Mouse (Mus musculus): ENCODE measurements around the gene Tns1. TPM values are rescaled to one million over a fixed set of nuclear protein-coding genes. Genes with fewer than 3 reads are reported as not detected.

Tns1 gene
- polyA plus RNA-seq, 1 experiment from 2014 or later, result 23.0 TPM

DNA sequence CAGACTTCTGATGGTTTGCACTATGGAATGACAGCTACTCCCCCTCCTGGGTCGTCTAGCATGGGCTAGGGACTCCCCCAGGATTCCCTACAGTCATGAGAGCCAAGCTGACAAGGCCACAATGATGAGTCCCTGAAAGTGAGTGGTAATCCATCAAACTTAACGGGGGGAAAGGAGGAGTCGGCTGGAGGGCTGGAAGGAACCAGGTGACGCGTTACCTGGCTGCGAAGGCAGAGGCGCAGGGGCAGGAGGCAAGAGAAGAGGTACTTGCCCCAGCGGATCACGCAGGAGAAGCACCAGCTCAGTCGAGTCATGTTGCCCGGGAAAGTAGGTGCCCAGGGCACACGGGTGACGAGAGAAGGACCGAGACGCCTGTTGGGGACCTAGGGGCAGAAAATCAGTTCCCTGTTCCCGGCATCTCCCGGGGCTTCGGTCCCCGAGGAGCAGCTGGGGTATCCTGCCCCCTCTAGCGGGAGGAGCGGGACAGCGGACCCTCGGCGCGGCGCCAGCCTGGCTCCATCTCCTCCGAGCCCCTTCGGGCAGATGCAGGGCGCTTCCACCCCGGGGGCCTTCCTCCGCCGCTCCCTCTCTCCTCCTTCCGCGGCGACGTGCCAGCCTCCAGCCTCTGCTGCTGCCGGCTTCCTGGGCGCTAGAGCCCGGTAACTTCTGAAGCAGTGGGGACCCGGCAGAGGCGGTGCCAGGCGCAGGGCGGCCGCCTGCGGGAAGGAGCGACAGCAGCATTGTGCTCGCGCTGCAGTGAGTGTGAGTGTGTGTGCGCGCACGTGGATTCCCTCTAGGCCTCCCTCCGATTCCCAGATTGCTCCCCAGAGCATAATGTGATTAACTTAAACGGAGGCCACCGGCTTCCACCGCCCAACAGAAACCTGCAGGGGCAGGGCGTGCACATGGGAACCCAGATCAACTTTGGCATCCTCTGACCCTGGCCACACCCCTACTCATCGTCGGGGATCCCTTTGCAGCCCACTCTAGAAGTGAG lies 25.9 kb downstream of the Tns1 start:
- no peaks in the 10 kb centered on the region for H3K4me1 ChIP-seq (ENCODE audit: control insufficient read depth, low read depth, low read length)
- no peak overlapping the region for H3K9ac ChIP-seq (ENCODE audit: low read depth, low read length)
- WGBS (ENCODE audit: insufficient replicate concordance), result under 1% methylated on average over 58 of the region's 58 CpGs
- H3K27me3 ChIP-seq (ENCODE audit: control insufficient read depth, insufficient read depth, low read depth, low read length), result peaks cover 48% of the 10 kb centered on the region
- H3K27ac ChIP-seq (ENCODE audit: low read length), result no peak overlapping the region
- H3K9me3 ChIP-seq (replicated peaks; ENCODE audit: control insufficient read depth, low read length), result no peaks in the 10 kb centered on the region
- H3K4me3 ChIP-seq (ENCODE audit: low read depth, low read length), result peak overlapping the region; percentile 2
- no peak for ATAC-seq (ENCODE audit: low read depth)
- 0 out of 2 replicates have a peak overlapping the region, but pooled peaks have one; percentile 0 for H3K4me2 ChIP-seq (ENCODE audit: low read depth, low read length)
- H3K36me3 ChIP-seq (ENCODE audit: control insufficient read depth, insufficient read depth), result no peaks in the 10 kb centered on the region

DNA sequence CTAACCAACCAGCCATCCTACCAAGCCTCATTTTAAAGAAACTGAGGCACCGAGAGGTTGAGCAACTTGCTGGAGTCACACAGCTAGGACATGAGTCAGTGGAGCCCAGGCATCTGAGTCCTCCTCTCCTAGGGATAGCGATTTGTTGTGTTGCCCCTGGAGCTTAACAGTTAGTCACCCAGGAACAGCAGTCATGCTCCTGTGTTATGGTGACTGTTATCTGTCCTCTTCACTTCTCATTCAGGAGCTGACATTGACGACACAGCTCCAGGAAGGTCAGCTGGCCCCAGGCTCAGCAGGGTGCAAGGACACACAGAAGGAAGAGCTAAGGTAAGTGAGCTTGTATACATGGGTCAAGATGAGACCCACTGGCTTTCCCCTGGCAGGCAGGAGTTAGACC lies 28.5 kb downstream of the Tns1 start:
- no peak for ATAC-seq (ENCODE audit: low read depth)
- Histone ChIP-seq H3K4me1 (ENCODE audit: control insufficient read depth, low read depth, low read length) (no peaks in the 10 kb centered on the region), H3K27me3 (ENCODE audit: control insufficient read depth, insufficient read depth, low read depth, low read length) (peaks cover 47% of the 10 kb centered on the region), H3K36me3 (ENCODE audit: control insufficient read depth, insufficient read depth) (no peaks in the 10 kb centered on the region), H3K27ac (ENCODE audit: low read length) (no peak overlapping the region), H3K9me3 (replicated peaks; ENCODE audit: control insufficient read depth, low read length) (no peaks in the 10 kb centered on the region), H3K4me2 (ENCODE audit: low read depth, low read length) (no peak overlapping the region), H3K4me3 (ENCODE audit: low read depth, low read length) (no peak overlapping the region), H3K9ac (ENCODE audit: low read depth, low read length) (no peak overlapping the region)
- 24% methylated on average over 3 of the region's 3 CpGs for WGBS (ENCODE audit: insufficient replicate concordance)

DNA sequence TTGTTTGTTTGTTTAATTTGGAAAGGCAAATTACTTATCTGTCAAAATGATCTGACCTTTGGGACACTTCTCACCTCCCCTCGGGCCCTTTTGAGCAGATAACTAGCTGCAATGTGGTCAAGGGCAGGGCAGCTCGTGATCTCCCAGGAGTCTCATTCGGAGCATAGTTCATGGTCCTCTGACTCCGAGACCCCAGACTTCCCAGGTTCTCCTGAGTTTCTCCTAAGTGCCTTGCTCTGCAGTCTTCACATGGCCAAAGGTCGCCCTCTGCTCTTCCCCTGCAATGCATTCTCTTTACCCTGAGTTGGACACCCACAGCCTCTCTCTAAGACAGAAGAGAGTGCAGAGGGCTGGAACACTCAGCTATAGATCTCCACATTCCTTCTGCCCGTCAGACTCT lies 29.0 kb downstream of the Tns1 start:
- no peak for ATAC-seq (ENCODE audit: low read depth)
- Histone ChIP-seq H3K27ac (ENCODE audit: low read length) (no peak overlapping the region), H3K4me1 (ENCODE audit: control insufficient read depth, low read depth, low read length) (no peaks in the 10 kb centered on the region), H3K36me3 (ENCODE audit: control insufficient read depth, insufficient read depth) (no peaks in the 10 kb centered on the region), H3K4me3 (ENCODE audit: low read depth, low read length) (no peak overlapping the region), H3K4me2 (ENCODE audit: low read depth, low read length) (no peak overlapping the region), H3K9ac (ENCODE audit: low read depth, low read length) (no peak overlapping the region), H3K9me3 (replicated peaks; ENCODE audit: control insufficient read depth, low read length) (no peaks in the 10 kb centered on the region), H3K27me3 (ENCODE audit: control insufficient read depth, insufficient read depth, low read depth, low read length) (peaks cover 43% of the 10 kb centered on the region)
- 33% methylated on average over 6 of the region's 6 CpGs for WGBS (ENCODE audit: insufficient replicate concordance)

DNA sequence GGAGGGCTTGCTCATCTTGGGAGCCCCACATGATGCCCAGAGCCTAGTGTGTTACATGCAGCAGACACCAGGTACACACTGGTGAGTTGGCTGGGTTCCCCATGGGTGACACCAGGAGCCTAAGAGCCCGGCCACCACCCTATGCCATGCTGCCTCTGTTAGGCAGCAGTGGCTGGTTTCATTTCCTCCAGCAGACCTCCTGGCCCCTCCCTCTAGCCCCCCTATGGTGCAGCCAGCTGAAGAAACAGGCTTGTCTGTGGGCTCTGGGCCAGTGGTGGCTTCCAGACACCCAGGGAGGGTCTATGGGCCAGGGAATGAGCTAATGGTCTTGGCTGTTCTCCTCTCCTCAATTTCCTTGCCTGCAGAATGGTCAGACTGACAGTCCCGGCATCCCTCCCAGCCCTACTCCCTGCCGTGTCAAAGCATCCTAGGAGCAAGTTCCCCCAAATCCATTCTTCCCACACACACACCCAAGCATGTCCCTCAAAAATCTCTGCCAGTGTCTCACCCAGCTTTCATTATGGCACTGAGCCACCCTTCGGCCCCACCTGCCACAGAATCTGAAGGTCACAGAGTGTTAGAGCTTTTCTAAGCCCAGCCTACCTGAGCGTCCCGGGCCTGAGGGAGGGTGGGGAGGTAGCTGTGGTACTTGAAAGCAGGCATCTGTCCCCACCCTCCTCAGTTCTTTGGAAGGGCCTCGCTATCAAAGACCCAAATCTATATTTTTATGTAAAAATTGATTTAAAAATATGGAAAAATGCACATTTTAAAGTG lies 29.6 kb downstream of the Tns1 start:
- H3K27ac ChIP-seq (ENCODE audit: low read length), result no peak overlapping the region
- no peak overlapping the region for H3K4me2 ChIP-seq (ENCODE audit: low read depth, low read length)
- H3K9me3 ChIP-seq (replicated peaks; ENCODE audit: control insufficient read depth, low read length), result no peaks in the 10 kb centered on the region
- 38% methylated on average over 7 of the region's 7 CpGs for WGBS (ENCODE audit: insufficient replicate concordance)
- H3K36me3 ChIP-seq (ENCODE audit: control insufficient read depth, insufficient read depth), result no peaks in the 10 kb centered on the region
- no peak overlapping the region for H3K9ac ChIP-seq (ENCODE audit: low read depth, low read length)
- no peak overlapping the region for H3K4me3 ChIP-seq (ENCODE audit: low read depth, low read length)
- H3K4me1 ChIP-seq (ENCODE audit: control insufficient read depth, low read depth, low read length), result no peaks in the 10 kb centered on the region
- H3K27me3 ChIP-seq (ENCODE audit: control insufficient read depth, insufficient read depth, low read depth, low read length), result peaks cover 37% of the 10 kb centered on the region
- no peak for ATAC-seq (ENCODE audit: low read depth)

DNA sequence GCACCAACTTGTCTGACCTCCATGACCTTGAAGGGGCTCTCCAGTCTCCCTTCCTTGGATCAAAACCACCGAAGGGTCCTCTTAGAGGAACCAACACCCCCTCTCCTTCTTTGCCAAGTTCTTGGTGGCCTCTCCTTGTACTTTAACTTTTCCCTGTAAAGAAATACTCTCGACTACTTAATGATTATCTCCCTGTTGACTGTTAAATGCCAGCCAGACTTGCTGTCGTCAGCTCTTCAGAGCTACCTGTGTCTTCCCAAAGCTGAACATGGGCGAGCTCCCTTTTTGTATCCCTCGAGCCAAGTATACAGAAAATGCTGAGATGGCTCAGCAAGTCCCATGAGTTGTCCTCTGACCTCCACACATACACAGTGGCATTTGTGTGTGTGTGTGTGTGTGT lies 30.8 kb downstream of the Tns1 start:
- Histone ChIP-seq H3K27me3 (ENCODE audit: control insufficient read depth, insufficient read depth, low read depth, low read length) (peaks cover 24% of the 10 kb centered on the region), H3K9me3 (replicated peaks; ENCODE audit: control insufficient read depth, low read length) (no peaks in the 10 kb centered on the region), H3K4me2 (ENCODE audit: low read depth, low read length) (no peak overlapping the region), H3K4me1 (ENCODE audit: control insufficient read depth, low read depth, low read length) (no peaks in the 10 kb centered on the region), H3K36me3 (ENCODE audit: control insufficient read depth, insufficient read depth) (no peaks in the 10 kb centered on the region), H3K4me3 (ENCODE audit: low read depth, low read length) (no peak overlapping the region), H3K27ac (ENCODE audit: low read length) (no peak overlapping the region), H3K9ac (ENCODE audit: low read depth, low read length) (no peak overlapping the region)
- 44% methylated on average over 5 of the region's 5 CpGs for WGBS (ENCODE audit: insufficient replicate concordance)
- no peak for ATAC-seq (ENCODE audit: low read depth)

DNA sequence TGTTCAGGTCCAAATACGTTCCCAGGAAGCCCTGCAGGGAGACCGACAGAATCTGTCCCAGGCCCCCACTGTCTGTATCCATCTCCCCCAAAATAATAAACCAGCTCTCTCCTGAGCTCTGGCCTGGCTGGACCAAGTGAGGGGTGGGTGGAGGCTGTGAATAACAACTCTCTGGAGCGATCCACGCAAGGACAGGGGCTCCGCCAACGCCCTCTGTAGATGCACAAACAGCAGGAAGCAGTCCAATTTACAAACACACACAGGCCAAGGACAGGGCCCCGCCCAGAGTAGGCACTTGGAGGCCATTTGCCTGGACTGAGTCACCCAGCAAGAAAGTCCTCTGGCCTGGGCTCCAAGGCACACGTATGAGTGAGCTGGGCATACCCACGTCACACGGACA lies 32.0 kb downstream of the Tns1 start:
- WGBS (ENCODE audit: insufficient replicate concordance), result 61% methylated on average over 10 of the region's 10 CpGs
- H3K27ac ChIP-seq (ENCODE audit: low read length), result no peak overlapping the region

DNA sequence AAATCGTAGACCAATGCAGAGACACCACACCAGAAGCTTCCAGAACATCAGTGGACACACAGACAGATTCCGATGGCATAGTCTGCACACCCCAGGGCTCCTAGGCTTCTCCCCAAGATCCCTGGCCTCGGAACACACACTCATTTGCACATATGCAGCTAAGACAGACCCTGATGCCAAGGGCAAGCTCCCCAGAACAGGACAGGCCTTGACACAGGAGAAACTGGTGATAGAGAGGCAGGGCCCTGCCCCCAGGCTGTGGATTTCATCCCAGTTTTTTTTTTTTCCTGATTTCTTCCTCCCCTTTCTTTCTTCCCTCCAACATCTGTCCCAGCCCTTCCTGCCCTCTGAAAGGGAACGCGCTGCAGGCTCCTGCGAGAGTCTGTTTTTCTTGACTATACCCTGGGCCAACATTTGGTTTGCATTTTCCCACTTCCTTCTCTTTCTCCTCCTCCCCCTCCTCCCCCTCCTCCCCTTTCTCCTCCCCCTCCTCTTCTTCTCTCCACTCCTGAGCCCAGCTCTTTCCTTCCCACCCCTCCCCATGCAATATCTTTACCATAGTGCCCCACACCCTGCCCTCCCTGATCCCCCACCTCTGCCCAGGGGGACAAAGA lies 32.5 kb downstream of the Tns1 start:
- 27% methylated on average over 6 of the region's 6 CpGs for WGBS (ENCODE audit: insufficient replicate concordance)
- H3K9ac ChIP-seq (ENCODE audit: low read depth, low read length), result no peak overlapping the region
- no peak overlapping the region for H3K4me3 ChIP-seq (ENCODE audit: low read depth, low read length)
- H3K36me3 ChIP-seq (ENCODE audit: control insufficient read depth, insufficient read depth), result no peaks in the 10 kb centered on the region
- H3K9me3 ChIP-seq (replicated peaks; ENCODE audit: control insufficient read depth, low read length), result no peaks in the 10 kb centered on the region
- H3K4me1 ChIP-seq (ENCODE audit: control insufficient read depth, low read depth, low read length), result no peaks in the 10 kb centered on the region
- H3K27me3 ChIP-seq (ENCODE audit: control insufficient read depth, insufficient read depth, low read depth, low read length), result peaks cover 8% of the 10 kb centered on the region
- H3K27ac ChIP-seq (ENCODE audit: low read length), result no peak overlapping the region
- ATAC-seq (ENCODE audit: low read depth), result no peak
- H3K4me2 ChIP-seq (ENCODE audit: low read depth, low read length), result no peak overlapping the region

More for the DNA sequence above, 32.0 kb downstream of the Tns1 start:
- H3K27me3 ChIP-seq (ENCODE audit: control insufficient read depth, insufficient read depth, low read depth, low read length), result peaks cover 12% of the 10 kb centered on the region
- H3K4me2 ChIP-seq (ENCODE audit: low read depth, low read length), result no peak overlapping the region
- H3K4me1 ChIP-seq (ENCODE audit: control insufficient read depth, low read depth, low read length), result no peaks in the 10 kb centered on the region
- no peaks in the 10 kb centered on the region for H3K36me3 ChIP-seq (ENCODE audit: control insufficient read depth, insufficient read depth)
- no peak overlapping the region for H3K4me3 ChIP-seq (ENCODE audit: low read depth, low read length)
- no peaks in the 10 kb centered on the region for H3K9me3 ChIP-seq (replicated peaks; ENCODE audit: control insufficient read depth, low read length)
- no peak overlapping the region for H3K9ac ChIP-seq (ENCODE audit: low read depth, low read length)
- no peak for ATAC-seq (ENCODE audit: low read depth)

DNA sequence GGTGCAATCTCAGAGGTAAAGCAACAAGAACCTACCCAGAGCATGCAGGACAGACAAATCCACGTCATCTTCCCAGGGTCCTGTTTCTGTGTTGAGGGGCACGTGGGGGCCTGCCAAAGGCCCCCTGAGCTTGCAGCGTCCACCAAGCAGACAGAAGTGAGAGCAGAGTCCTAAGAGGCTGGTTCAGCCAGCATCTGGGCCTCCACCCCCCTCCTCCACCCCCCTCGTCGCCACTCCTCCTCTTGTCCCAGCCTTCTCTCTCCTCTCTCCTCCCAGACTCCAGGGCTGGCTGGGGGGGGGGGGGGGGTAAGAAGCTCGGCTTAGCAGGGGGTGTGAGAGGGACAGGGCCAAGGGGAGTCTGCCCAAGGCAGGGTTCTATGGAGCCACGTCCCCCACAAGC lies 33.1 kb downstream of the Tns1 start:
- Histone ChIP-seq H3K4me1 (ENCODE audit: control insufficient read depth, low read depth, low read length) (no peaks in the 10 kb centered on the region), H3K27me3 (ENCODE audit: control insufficient read depth, insufficient read depth, low read depth, low read length) (peaks cover 2% of the 10 kb centered on the region), H3K27ac (ENCODE audit: low read length) (no peak overlapping the region), H3K9me3 (replicated peaks; ENCODE audit: control insufficient read depth, low read length) (no peaks in the 10 kb centered on the region), H3K4me3 (ENCODE audit: low read depth, low read length) (no peak overlapping the region), H3K9ac (ENCODE audit: low read depth, low read length) (no peak overlapping the region), H3K4me2 (ENCODE audit: low read depth, low read length) (no peak overlapping the region), H3K36me3 (ENCODE audit: control insufficient read depth, insufficient read depth) (no peaks in the 10 kb centered on the region)
- no peak for ATAC-seq (ENCODE audit: low read depth)
- WGBS (ENCODE audit: insufficient replicate concordance), result 38% methylated on average over 7 of the region's 7 CpGs
